Mouse (Mus musculus) urinary bladder, postnatal 36 days (tissue): ENCODE results near the gene Schip1.

Experiments used
- DNase-seq, 2 experiments: peaks; one replicate each; pipeline ENCODE4 v3.0.0; 2022; ENCODE audit warnings: low spot score in 2 of 2, mixed read lengths in 1 of 2

Schip1 gene

GRCm38 (mm10) chr3:68558744-68559143, 494.1 kb downstream of the Schip1 start:
- no peak for DNase-seq

GRCm38 (mm10) chr3:68560057-68560456, 495.5 kb downstream of the Schip1 start:
- no peak for DNase-seq

- DNase-seq: no peak
These were observed 498.2 kb downstream of the Schip1 start for GRCm38 (mm10) chr3:68562838-68563237.

- DNase-seq: peak in 1 of 2 experiments; percentile 57
These were observed 499.3 kb downstream of the Schip1 start for GRCm38 (mm10) chr3:68563922-68564321.

- DNase-seq: no peak
These were observed 500.5 kb downstream of the Schip1 start for GRCm38 (mm10) chr3:68564978-68565674.

GRCm38 (mm10) chr3:68565675-68566055, 501.1 kb downstream of the Schip1 start:
- no peak for DNase-seq

- no peak for DNase-seq
These were observed 503.0 kb downstream of the Schip1 start for GRCm38 (mm10) chr3:68567581-68567980.

GRCm38 (mm10) chr3:68568149-68568548, 503.5 kb downstream of the Schip1 start:
- no peak for DNase-seq

GRCm38 (mm10) chr3:68568716-68569115, 504.1 kb downstream of the Schip1 start:
- no peak for DNase-seq

- DNase-seq: no peak
These were observed 505.7 kb downstream of the Schip1 start for GRCm38 (mm10) chr3:68570319-68570718.

GRCm38 (mm10) chr3:68572249-68573225, 507.9 kb downstream of the Schip1 start:
- DNase-seq: no peak

GRCm38 (mm10) chr3:68573226-68573624, 508.6 kb downstream of the Schip1 start:
- no peak for DNase-seq

- no peak for DNase-seq
These were observed 509.5 kb downstream of the Schip1 start for GRCm38 (mm10) chr3:68574097-68574496.

GRCm38 (mm10) chr3:68574565-68574964, 510.0 kb downstream of the Schip1 start:
- DNase-seq: no peak

GRCm38 (mm10) chr3:68575636-68576340, 511.2 kb downstream of the Schip1 start:
- no peak for DNase-seq

- no peak for DNase-seq
These were observed 511.8 kb downstream of the Schip1 start for GRCm38 (mm10) chr3:68576431-68576830.

- DNase-seq: no peak
These were observed 512.3 kb downstream of the Schip1 start for GRCm38 (mm10) chr3:68576948-68577347.

GRCm38 (mm10) chr3:68581591-68581990, 517.0 kb downstream of the Schip1 start:
- no peak for DNase-seq

GRCm38 (mm10) chr3:68582103-68582740, 517.6 kb downstream of the Schip1 start:
- DNase-seq: no peak

GRCm38 (mm10) chr3:68583031-68583693, 518.6 kb downstream of the Schip1 start:
- no peak for DNase-seq
